Mouse (Mus musculus): ENCODE measurements around the gene Dnmbp. TPM values are rescaled to one million over a fixed set of nuclear protein-coding genes. Genes with fewer than 3 reads are reported as not detected.
A peak's percentile ranks its signal among the peaks of the same experiment; 100 is the strongest.
"Not testable (repeated sequence)": the region's sequence is repeated elsewhere in the genome, so short reads cannot be mapped to it uniquely, and the experiment has no call there.

Gene Dnmbp
- polyA plus RNA-seq, 1 experiment from 2014 or later, result 17.3 TPM

DNA sequence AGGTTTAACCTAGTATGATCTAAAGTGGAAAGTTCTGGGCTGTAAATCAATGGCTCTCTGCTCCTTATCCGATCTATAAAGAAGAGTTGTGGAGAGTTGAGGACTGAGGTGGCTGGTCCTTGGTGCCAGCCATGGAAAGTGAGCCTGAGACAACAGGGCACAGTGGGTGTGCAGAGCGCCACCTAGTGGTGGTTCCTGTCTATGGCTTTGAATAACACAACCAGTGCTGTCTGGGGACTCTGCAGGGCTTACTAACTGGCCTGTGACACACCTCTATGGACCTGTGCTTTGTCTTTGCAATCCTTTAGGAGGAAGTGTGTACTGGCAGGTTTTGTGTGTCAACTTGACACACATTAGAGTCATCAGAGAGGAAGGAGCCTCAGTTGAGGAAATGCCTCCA lies 19.2 kb upstream of the Dnmbp start:
- no peaks in the 10 kb centered on the region for H3K4me1 ChIP-seq (ENCODE audit: control insufficient read depth, insufficient read depth, low read length)
- H3K27me3 ChIP-seq (ENCODE audit: control insufficient read depth, insufficient read depth, low read length), result no peaks in the 10 kb centered on the region
- WGBS, result 31% methylated on average over 2 of the region's 2 CpGs
- no peaks in the 10 kb centered on the region for H3K36me3 ChIP-seq (replicated peaks; ENCODE audit: control insufficient read depth, insufficient read depth, low read depth, low read length)
- no peaks in the 10 kb centered on the region for H3K9me3 ChIP-seq (replicated peaks; ENCODE audit: control insufficient read depth, low read length)
- no peak overlapping the region for H3K27ac ChIP-seq (replicated peaks; ENCODE audit: low read depth, low read length)
- H3K4me2 ChIP-seq (ENCODE audit: low read depth, low read length), result no peak overlapping the region
- no peak overlapping the region for H3K9ac ChIP-seq (replicated peaks; ENCODE audit: low read length)
- H3K4me3 ChIP-seq (ENCODE audit: low read depth, low read length), result no peak overlapping the region
- ATAC-seq (replicated peaks; ENCODE audit: insufficient number of reproducible peaks, low FRiP score, low TSS enrichment, low read depth) (no peak), DNase-seq (ENCODE audit: low spot score) (peak; percentile 78)

DNA sequence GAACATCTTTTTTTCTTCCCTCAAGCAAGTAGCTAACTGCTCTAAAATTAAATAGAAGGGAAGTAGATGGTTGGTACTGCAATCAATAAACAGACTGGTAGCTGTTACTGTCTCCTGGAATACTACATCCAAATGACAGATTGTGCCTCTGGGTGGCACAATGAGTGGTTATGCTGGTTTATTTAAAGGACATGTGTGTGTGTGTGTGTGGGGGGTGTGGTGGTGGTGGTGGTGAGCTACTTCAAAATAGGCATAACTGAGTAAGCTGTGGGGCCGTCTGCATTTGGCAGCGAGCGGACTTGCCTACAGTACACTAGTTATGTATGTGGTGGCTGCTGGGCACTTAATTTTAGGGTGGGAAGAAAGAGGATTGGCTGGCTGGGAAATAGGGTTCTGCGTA lies 17.9 kb upstream of the Dnmbp start:
- Histone ChIP-seq H3K9me3 (replicated peaks; ENCODE audit: control insufficient read depth, low read length) (no peaks in the 10 kb centered on the region), H3K27ac (replicated peaks; ENCODE audit: low read depth, low read length) (no peak overlapping the region), H3K27me3 (ENCODE audit: control insufficient read depth, insufficient read depth, low read length) (no peaks in the 10 kb centered on the region), H3K9ac (replicated peaks; ENCODE audit: low read length) (no peak overlapping the region), H3K4me1 (ENCODE audit: control insufficient read depth, insufficient read depth, low read length) (no peaks in the 10 kb centered on the region), H3K4me2 (ENCODE audit: low read depth, low read length) (no peak overlapping the region), H3K4me3 (ENCODE audit: low read depth, low read length) (no peak overlapping the region), H3K36me3 (replicated peaks; ENCODE audit: control insufficient read depth, insufficient read depth, low read depth, low read length) (no peaks in the 10 kb centered on the region)
- DNase-seq (ENCODE audit: low spot score) (no peak), ATAC-seq (replicated peaks; ENCODE audit: insufficient number of reproducible peaks, low FRiP score, low TSS enrichment, low read depth) (no peak)
- WGBS, result 74% methylated on average over 4 of the region's 4 CpGs

DNA sequence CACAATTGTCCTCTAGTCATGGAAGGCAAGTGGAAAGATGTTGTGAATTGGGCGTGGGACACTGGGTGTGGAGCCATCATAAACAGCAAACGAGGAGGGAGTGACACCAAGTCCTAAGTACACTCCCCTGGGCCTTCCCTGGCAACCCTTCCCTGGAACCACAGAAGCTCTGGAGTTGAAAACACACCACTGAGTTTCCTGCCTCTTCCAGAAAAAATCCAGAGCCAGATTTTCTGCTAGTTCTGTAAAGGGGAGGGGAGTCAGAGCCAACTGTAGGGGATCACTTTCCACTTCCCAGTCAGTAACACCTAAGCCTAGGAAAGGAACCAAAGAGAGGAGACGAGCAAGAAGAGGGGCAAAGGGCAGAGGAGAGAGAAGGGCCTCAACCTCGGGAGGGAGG lies 17.4 kb upstream of the Dnmbp start:
- Histone ChIP-seq H3K4me1 (ENCODE audit: control insufficient read depth, insufficient read depth, low read length) (no peaks in the 10 kb centered on the region), H3K27me3 (ENCODE audit: control insufficient read depth, insufficient read depth, low read length) (no peaks in the 10 kb centered on the region), H3K4me3 (ENCODE audit: low read depth, low read length) (no peak overlapping the region), H3K9ac (replicated peaks; ENCODE audit: low read length) (no peak overlapping the region), H3K9me3 (replicated peaks; ENCODE audit: control insufficient read depth, low read length) (no peaks in the 10 kb centered on the region), H3K4me2 (ENCODE audit: low read depth, low read length) (no peak overlapping the region), H3K27ac (replicated peaks; ENCODE audit: low read depth, low read length) (no peak overlapping the region), H3K36me3 (replicated peaks; ENCODE audit: control insufficient read depth, insufficient read depth, low read depth, low read length) (no peaks in the 10 kb centered on the region)
- DNase-seq (ENCODE audit: low spot score) (peak; percentile 38), ATAC-seq (replicated peaks; ENCODE audit: insufficient number of reproducible peaks, low FRiP score, low TSS enrichment, low read depth) (no peak)
- WGBS, result 21% methylated on average over 4 of the region's 4 CpGs

DNA sequence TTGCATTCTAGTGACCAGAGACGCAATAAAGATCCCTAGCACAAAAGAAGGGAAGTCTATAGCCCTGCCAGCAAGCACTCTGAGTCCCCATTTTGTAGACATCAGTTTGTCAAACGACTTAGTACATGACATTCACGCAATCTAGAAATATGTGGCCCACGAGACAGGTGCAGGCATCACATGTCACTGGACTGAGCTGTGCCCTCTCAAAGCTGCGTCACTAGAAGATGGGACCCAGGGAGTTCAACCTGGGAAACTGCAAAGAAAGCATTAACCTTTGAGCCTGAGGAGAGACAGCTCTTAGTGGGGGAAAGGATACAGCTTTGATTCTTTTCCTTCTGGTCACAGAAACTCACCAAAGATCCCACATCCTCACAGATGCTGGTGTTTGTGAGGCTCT lies 15.3 kb upstream of the Dnmbp start:
- no peaks in the 10 kb centered on the region for H3K27me3 ChIP-seq (ENCODE audit: control insufficient read depth, insufficient read depth, low read length)
- no peaks in the 10 kb centered on the region for H3K9me3 ChIP-seq (replicated peaks; ENCODE audit: control insufficient read depth, low read length)
- DNase-seq (ENCODE audit: low spot score), result no peak
- no peak overlapping the region for H3K4me3 ChIP-seq (ENCODE audit: low read depth, low read length)
- no peak overlapping the region for H3K4me2 ChIP-seq (ENCODE audit: low read depth, low read length)
- H3K36me3 ChIP-seq (replicated peaks; ENCODE audit: control insufficient read depth, insufficient read depth, low read depth, low read length), result no peaks in the 10 kb centered on the region
- ATAC-seq (replicated peaks; ENCODE audit: insufficient number of reproducible peaks, low FRiP score, low TSS enrichment, low read depth), result no peak
- no peak overlapping the region for H3K27ac ChIP-seq (replicated peaks; ENCODE audit: low read depth, low read length)
- H3K9ac ChIP-seq (replicated peaks; ENCODE audit: low read length), result no peak overlapping the region
- no peaks in the 10 kb centered on the region for H3K4me1 ChIP-seq (ENCODE audit: control insufficient read depth, insufficient read depth, low read length)
- WGBS, result 81% methylated on average over 5 of the region's 5 CpGs

DNA sequence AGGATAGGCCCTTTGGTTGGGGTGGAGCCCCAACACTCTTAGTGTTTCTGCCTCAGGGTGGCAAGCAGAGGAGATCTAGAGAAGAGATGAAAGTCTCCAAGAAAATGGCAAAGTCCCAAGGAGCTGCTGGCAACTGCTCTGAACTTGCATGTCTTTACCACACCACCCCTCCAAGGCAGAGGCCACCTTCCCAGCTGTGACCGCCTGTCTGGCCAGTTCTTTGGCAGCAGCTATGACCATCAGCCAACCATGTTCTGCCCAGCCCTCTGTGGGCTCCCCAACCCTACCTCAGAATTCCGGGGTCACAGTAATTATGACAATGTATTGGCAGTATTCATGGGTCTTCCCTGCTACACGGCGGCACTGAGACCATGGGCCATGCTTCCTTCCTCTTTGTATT lies 14.9 kb upstream of the Dnmbp start:
- Histone ChIP-seq H3K4me1 (ENCODE audit: control insufficient read depth, insufficient read depth, low read length) (no peaks in the 10 kb centered on the region), H3K27me3 (ENCODE audit: control insufficient read depth, insufficient read depth, low read length) (no peaks in the 10 kb centered on the region), H3K9me3 (replicated peaks; ENCODE audit: control insufficient read depth, low read length) (no peaks in the 10 kb centered on the region), H3K4me2 (ENCODE audit: low read depth, low read length) (no peak overlapping the region), H3K27ac (replicated peaks; ENCODE audit: low read depth, low read length) (no peak overlapping the region), H3K36me3 (replicated peaks; ENCODE audit: control insufficient read depth, insufficient read depth, low read depth, low read length) (no peaks in the 10 kb centered on the region), H3K4me3 (ENCODE audit: low read depth, low read length) (no peak overlapping the region), H3K9ac (replicated peaks; ENCODE audit: low read length) (no peak overlapping the region)
- ATAC-seq (replicated peaks; ENCODE audit: insufficient number of reproducible peaks, low FRiP score, low TSS enrichment, low read depth) (no peak), DNase-seq (ENCODE audit: low spot score) (no peak)
- 93% methylated on average over 4 of the region's 4 CpGs for WGBS

DNA sequence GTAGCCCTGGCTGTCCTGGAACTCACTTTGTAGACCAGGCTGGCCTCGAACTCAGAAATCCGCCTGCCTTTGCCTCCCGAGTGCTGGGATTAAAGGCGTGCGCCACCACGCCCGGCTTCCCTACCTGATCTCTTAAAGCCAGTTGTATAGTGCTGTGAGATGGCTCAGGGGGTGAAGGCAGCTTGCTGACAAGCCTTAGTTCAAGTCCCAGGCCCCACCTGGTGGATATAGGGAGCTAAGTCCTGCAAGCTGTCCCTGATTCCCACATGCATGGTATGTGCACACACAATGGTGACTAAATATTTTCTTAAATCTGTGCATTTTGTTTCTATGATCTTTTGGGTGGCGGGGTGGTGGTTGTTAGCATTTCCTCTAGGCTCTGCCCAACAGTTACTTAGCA lies 12.9 kb upstream of the Dnmbp start:
- H3K27me3 ChIP-seq (ENCODE audit: control insufficient read depth, insufficient read depth, low read length); H3K4me2 ChIP-seq (ENCODE audit: low read depth, low read length); H3K9me3 ChIP-seq (replicated peaks; ENCODE audit: control insufficient read depth, low read length); ATAC-seq (replicated peaks; ENCODE audit: insufficient number of reproducible peaks, low FRiP score, low TSS enrichment, low read depth); DNase-seq (ENCODE audit: low spot score); H3K9ac ChIP-seq (replicated peaks; ENCODE audit: low read length); H3K27ac ChIP-seq (replicated peaks; ENCODE audit: low read depth, low read length); H3K4me1 ChIP-seq (ENCODE audit: control insufficient read depth, insufficient read depth, low read length); H3K4me3 ChIP-seq (ENCODE audit: low read depth, low read length); H3K36me3 ChIP-seq (replicated peaks; ENCODE audit: control insufficient read depth, insufficient read depth, low read depth, low read length): not testable (repeated sequence)
- 88% methylated on average over 7 of the region's 8 CpGs for WGBS

DNA sequence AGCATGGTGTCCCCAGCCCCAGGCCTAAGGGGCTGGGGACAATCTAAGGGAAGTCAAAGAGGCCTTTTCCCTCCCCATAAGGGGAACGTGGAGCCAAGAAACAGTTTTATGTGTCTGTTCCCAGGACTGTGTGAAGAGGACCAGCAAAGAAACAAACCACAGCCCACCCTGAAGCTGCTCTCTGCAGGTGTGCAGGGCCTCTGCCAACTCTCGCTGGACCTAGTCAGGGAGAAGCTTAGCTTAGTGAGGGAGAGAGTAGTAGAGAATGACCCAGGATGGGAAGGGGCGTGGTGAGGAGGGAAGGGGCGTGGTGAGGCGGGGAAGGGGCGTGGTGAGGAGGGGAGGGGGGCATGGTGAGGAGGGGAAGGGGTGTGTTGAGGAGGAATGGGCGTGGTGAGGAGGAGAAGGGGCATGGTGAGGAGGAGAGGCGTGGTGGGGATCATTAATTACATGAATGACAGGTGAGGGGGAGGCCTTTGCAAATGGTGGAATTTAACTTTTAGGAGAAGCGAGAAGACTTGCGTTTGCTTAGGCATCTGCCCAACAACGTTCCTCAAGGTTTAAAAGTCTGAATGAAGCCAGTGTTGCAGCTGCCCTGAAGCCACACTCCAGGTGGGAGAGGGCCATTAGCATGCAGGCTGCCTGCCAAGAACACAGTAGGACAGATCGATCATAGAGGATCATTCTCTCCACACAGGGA lies 9.3 kb upstream of the Dnmbp start:
- Histone ChIP-seq H3K9ac (replicated peaks; ENCODE audit: low read length) (no peak overlapping the region), H3K27me3 (ENCODE audit: control insufficient read depth, insufficient read depth, low read length) (no peaks in the 10 kb centered on the region), H3K36me3 (replicated peaks; ENCODE audit: control insufficient read depth, insufficient read depth, low read depth, low read length) (no peaks in the 10 kb centered on the region), H3K4me3 (ENCODE audit: low read depth, low read length) (no peak overlapping the region), H3K9me3 (replicated peaks; ENCODE audit: control insufficient read depth, low read length) (no peaks in the 10 kb centered on the region), H3K4me1 (ENCODE audit: control insufficient read depth, insufficient read depth, low read length) (no peaks in the 10 kb centered on the region), H3K27ac (replicated peaks; ENCODE audit: low read depth, low read length) (no peak overlapping the region), H3K4me2 (ENCODE audit: low read depth, low read length) (no peak overlapping the region)
- WGBS, result 9% methylated on average over 12 of the region's 12 CpGs
- DNase-seq (ENCODE audit: low spot score) (no peak), ATAC-seq (replicated peaks; ENCODE audit: insufficient number of reproducible peaks, low FRiP score, low TSS enrichment, low read depth) (no peak)

DNA sequence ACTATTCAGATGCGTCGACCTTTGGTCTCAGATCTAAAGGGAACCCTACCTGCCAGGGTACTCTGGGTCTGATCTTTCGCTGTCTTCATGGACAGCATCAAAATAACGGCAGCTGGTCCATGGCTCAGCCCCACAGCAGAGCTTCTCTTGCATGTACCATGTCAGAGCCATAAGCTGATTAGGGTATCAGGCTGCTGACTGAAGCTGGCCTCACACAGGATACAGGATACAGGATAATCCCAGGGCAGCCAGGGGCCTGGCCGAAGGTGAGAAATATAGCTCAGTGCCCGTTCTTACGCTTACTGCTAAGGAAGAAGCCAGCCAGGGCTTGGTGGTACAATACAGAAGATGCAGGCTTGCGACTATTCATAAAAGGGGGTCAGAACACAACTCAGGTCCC lies 4.6 kb upstream of the Dnmbp start:
- H3K36me3 ChIP-seq (replicated peaks; ENCODE audit: control insufficient read depth, insufficient read depth, low read depth, low read length), result no peaks in the 10 kb centered on the region
- no peak overlapping the region for H3K9ac ChIP-seq (replicated peaks; ENCODE audit: low read length)
- no peaks in the 10 kb centered on the region for H3K27me3 ChIP-seq (ENCODE audit: control insufficient read depth, insufficient read depth, low read length)
- H3K9me3 ChIP-seq (replicated peaks; ENCODE audit: control insufficient read depth, low read length), result no peaks in the 10 kb centered on the region
- H3K4me2 ChIP-seq (ENCODE audit: low read depth, low read length), result no peak overlapping the region
- no peak overlapping the region for H3K4me3 ChIP-seq (ENCODE audit: low read depth, low read length)
- DNase-seq (ENCODE audit: low spot score) (no peak), ATAC-seq (replicated peaks; ENCODE audit: insufficient number of reproducible peaks, low FRiP score, low TSS enrichment, low read depth) (no peak)
- no peaks in the 10 kb centered on the region for H3K4me1 ChIP-seq (ENCODE audit: control insufficient read depth, insufficient read depth, low read length)
- H3K27ac ChIP-seq (replicated peaks; ENCODE audit: low read depth, low read length), result no peak overlapping the region
- WGBS, result 88% methylated on average over 8 of the region's 8 CpGs

Measured in embryonic facial prominence, embryonic 11.5 days (tissue).